Mouse (Mus musculus): ENCODE measurements around the gene P4ha1.

P4ha1 gene

GRCm38 (mm10) chr10:59324311-59325165 lies 1.4 kb downstream of the P4ha1 start:
- peak; percentile 44 to 56 for DNase-seq

- DNase-seq: no peak
Observed at GRCm38 (mm10) chr10:59326612-59327315, 3.7 kb downstream of the P4ha1 start.

DNA sequence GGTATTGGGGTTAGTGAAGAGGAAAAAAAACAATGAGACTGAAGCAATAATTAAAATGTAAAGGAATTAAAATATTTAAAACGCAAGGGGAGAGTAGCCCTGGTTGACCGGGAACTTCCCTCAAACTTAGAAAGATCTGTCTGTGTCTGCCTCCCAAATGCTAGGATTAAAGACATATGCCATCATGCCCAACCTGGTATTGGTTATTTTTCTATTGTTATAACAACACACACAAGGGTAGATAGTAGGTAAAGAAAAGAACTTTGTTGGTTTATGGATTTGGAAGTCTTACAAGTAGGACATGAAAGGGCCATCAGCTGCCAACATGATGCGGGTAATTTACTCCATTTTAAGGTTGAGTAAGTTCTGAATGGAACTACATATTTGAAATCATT lies 4.2 kb downstream of the P4ha1 start:
- no peak for DNase-seq

DNA sequence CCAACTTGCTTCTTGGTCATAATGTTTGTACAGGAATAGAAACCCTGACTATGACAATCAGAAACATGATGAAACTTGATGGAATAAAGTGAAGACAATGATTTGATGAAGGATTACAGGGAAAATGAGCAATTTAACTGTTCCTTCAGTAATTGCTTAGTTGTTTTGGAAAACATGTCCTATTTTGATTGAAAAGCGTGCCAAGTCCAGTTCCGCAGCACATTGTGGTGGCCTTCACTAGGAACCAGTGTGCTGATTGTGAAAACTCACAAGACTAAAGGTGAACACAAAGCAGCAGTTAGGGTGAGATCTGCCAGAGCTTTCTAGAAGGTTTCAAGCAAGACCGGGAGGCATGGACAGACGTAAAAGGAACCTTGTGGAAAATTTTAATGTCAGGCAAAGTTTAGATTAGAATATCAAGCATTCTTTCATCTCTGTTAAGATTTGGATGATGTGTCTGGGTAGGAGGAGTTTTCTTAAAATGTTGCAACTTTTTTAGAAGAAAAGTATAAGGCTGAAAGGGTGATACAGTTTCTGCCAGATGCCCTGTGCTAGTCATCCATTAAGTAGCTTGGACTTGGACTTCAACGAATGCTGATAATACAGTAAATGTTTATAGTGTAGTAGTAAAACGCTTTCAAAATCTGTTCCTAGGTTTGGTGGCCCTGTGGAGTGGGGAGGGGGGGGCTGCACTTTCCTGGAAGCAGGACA lies 8.6 kb downstream of the P4ha1 start:
- no peak for DNase-seq

DNA sequence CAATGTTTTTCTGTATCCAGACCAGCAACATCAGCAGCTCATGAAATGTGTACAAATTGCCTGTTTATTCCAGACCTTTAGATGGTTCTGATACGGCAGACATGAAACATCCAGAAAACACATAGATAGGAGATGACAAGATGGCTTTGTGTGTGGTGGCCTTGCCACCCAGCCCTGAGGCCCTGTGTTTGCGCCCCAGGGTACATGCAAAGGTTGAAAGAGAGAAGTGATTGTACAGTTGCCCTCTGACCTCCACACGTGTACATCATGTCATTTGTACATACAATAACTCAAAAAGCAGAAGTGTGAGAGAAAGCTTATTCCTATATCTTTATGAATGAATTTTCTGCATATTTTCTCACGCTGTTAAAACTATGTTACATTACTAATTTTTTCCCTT lies 10.3 kb downstream of the P4ha1 start:
- DNase-seq: no peak

GRCm38 (mm10) chr10:59334899-59335798 lies 12.1 kb downstream of the P4ha1 start:
- DNase-seq: peak; percentile 69 to 70

DNA sequence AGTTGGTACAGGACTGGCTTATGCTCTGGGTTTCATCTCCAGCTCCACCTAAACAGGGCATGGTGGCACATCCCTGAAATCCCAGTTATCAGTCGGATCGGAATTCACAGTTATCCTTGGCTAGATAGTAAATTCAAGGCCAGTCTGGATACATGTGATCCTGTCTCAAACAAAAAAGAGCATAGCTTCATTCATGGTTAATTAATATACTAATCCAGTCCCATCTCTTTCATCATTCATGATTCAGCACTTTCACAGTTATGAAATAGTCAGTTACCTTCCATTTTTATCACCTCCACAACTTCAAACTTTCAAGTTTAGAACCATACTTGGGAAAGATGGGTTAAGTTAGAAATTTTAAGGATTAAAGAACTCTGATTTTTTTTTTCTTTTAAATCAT lies 13.0 kb downstream of the P4ha1 start:
- DNase-seq: no peak

- DNase-seq: no peak
Observed at GRCm38 (mm10) chr10:59346560-59346959, 23.5 kb downstream of the P4ha1 start.

- DNase-seq: no peak
Observed at GRCm38 (mm10) chr10:59348200-59348599, 25.1 kb downstream of the P4ha1 start.

GRCm38 (mm10) chr10:59349536-59349935 lies 26.4 kb downstream of the P4ha1 start:
- no peak for DNase-seq

DNA sequence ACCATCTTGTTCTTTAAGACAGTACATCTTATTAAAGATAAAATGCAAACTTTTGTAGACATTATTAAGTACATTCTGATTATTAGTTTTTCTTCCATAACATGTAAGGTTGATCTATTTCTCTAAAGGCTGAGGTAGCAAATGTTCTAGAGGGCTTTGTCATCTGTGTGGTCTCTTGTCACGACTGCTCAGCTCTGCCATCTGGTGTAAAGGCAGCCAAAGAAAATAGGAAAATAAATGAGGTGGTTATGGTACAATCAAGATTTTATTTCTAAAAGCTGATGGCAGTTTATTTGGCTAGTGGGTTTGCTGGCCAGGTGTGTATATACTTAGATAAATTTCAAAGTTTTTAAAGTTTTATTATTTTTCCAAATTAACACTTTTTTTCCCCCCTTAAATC lies 30.0 kb downstream of the P4ha1 start:
- no peak for DNase-seq

DNA sequence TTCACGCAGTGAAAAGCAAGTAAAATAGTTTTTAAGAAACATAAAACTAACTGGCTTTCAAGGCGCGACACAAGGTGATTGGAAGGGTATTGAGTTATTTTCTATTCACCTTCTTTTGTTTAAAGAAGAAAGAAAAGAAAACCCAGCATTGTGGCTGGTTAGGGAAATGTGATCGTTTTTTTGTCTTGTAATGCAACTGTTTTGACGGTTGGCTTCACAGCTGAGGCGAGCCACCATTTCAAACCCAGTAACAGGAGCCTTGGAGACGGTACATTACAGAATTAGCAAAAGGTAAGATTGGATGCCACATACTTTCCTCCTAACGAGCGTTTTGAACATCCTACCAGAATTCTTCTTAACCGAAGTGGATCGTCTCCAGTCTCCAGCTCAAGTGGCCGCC lies 31.0 kb downstream of the P4ha1 start:
- no peak for DNase-seq

DNA sequence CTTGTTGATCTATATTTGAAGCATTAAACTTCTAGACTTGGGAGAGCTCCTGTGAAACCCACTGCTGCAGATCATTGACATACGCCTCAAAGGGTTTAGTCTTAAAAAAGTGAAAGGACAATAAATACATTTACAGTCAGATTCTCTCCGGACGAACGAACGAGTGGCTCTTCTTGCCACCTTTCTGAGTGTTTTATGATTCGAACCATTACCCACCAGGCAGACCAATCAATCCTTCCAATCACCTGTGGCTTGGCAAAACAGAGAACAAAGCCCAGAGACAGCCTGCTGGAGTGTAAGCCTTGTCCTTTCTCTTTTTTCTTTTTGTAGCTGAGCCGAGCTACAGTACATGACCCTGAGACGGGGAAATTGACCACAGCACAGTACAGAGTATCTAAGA lies 31.9 kb downstream of the P4ha1 start:
- DNase-seq: no peak

GRCm38 (mm10) chr10:59358744-59359143 lies 35.6 kb downstream of the P4ha1 start:
- peak; percentile 16 to 36 for DNase-seq

GRCm38 (mm10) chr10:59363208-59363607 lies 40.1 kb downstream of the P4ha1 start:
- DNase-seq: no peak

GRCm38 (mm10) chr10:59364551-59364950 lies 41.5 kb downstream of the P4ha1 start:
- no peak for DNase-seq

DNA sequence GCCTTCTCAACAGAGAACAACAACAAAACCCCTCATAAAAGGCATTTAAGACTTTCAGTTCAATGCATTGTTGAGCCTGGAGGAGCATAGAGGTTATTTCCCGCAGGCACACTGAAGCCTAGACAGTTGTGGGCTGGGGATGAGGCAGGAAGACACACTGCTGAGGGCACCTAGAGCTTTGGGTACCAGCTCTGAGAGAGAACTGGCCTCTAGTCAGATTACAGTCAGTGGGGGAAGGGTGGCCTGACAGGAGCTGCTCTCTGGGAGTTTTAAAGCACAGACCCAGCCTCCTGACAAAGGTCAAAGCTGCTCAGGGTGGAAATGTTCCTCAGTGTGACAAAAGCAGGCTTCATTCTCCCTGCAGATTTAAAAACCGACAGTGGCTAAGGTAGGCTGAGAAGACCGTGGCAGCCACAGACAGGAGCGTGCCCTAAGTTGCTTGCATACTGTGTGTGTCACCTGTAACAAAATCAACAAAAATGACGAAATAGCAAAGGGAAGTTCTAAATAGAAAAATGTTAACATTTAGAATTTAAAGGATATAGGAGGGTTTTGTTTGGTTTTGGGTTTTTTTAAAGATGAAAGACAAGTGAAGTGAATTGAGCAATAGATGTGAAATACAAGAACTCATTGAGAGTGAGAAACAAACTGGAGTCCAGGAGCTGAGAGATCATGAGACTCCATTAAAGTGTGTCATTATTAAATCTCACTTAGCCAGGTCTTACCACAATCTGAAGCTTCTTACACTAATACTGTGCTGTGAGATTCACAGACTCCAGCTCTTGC lies 42.9 kb downstream of the P4ha1 start:
- DNase-seq: no peak

DNA sequence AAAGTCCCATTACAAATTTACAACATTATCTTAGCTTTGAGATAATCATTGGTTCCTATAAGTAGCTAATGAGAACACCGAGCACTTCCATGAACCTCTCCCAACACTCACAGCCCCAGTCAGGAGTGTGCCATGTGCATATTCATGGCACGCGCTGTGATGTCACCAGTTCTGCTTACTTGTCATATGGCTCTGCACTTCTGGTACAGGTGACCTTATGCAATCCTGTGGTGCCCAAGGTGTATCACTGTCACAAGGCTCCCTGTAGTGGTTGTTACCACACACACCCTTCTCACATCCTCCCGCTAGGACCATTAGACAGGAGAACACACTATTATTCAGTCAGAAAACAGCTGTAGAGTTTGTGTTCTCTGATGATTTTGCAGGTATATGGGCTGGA lies 43.6 kb downstream of the P4ha1 start:
- DNase-seq: no peak

DNA sequence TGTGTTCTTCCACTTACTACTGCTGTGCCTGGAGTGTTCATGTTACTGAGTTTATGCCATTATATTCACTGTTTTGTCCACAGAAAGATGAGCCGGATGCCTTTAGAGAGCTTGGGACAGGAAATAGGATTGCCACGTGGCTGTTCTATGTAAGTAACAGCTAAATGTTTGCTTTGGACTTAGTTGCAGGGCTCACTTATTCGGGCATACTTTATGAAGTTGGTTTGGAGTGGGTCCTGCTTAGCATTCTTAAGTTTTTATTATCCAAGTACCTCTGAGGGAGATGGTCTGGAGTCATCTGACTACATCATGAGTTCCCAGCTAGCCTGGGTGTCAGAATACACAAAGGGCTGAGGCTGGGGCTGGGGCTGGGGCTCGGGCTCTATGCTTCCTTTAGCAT lies 44.1 kb downstream of the P4ha1 start:
- DNase-seq: no peak

- no peak for DNase-seq
Observed at GRCm38 (mm10) chr10:59368729-59369128, 45.6 kb downstream of the P4ha1 start.

GRCm38 (mm10) chr10:59369426-59369825 lies 46.3 kb downstream of the P4ha1 start:
- no peak for DNase-seq

DNA sequence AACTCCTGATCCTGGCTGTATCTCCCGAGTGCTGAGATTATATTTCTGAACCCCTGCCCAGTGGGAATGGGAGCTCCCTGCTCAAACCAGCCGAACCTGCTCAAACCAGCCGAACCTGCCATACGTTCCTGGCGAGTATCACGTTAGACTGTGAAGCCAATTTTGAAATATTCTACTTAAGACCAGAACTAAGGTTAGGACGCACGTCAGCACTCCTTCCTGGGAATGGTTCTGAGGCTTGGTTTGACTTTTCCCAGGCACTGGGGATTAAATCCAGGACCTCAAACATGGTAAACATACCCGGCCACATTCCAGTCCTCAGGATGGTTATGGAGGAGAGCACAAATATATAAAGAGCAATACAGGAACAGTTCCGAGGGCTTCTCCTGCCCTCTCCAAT lies 54.8 kb downstream of the P4ha1 start:
- no peak for DNase-seq
